ENCODE assay signal across 25 mouse cellular contexts in the genomic region with DNA sequence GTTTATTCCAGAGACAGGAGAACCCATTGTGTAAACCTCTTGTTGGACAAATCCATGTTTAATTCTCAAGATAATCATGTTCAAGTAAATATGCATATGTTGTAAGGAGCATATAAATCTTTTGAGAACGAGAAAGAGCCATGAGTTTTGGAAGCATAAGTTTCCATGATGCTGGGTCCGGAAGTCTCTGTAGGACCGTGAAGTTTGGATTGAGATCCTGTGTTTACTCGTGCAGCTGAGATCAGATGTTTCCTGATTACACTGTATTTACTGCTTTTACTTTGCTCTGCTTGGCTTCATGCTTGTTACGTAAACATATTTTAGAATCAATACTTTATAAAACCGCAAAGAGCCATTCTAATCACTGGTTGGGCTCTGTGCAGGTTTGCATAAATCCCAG.
"Had no signal": no experiment of that assay in that cellular context is flagged by ENCODE, and none has a peak within 500 bp of the region (broad histone marks: within the 10 kb centered on the region; RNA-seq: fewer than 3 reads in every experiment).

No protein-coding gene starts in this region.

- H3K27ac ChIP-seq: gastrocnemius, adult 2 months; heart, embryonic 10.5 days; hindbrain, embryonic 10.5 days; hindbrain, embryonic 12.5 days; hindbrain, embryonic 14.5 days; kidney, embryonic 15.5 days; kidney, postnatal 0 days; limb, embryonic 13.5 days; limb, embryonic 15.5 days had no signal

- H3K9ac ChIP-seq: heart, embryonic 12.5 days; hindbrain, embryonic 12.5 days; hindbrain, embryonic 14.5 days; kidney, embryonic 15.5 days; limb, embryonic 13.5 days; limb, embryonic 15.5 days had no signal

- H3K36me3 ChIP-seq: heart, embryonic 10.5 days; heart, embryonic 12.5 days; hindbrain, embryonic 10.5 days; hindbrain, embryonic 12.5 days; kidney, embryonic 15.5 days; limb, embryonic 13.5 days; limb, embryonic 15.5 days had no signal

- H3K4me1 ChIP-seq: heart, embryonic 10.5 days; heart, embryonic 12.5 days; hindbrain, embryonic 10.5 days; hindbrain, embryonic 12.5 days; kidney, embryonic 15.5 days; limb, embryonic 13.5 days; limb, embryonic 15.5 days had no signal

- H3K27me3 ChIP-seq: heart, embryonic 12.5 days; hindbrain, embryonic 12.5 days; kidney, embryonic 15.5 days; limb, embryonic 13.5 days; limb, embryonic 15.5 days had no signal

- DNase-seq: gastrocnemius, adult 2 months; gastrocnemius, postnatal 10 days; gastrocnemius, postnatal 25 days; heart, adult 18-20 months; heart, postnatal 10 days; heart, postnatal 4 days; kidney, adult 11 months; kidney, adult 2 months; kidney, adult 9 months; kidney, postnatal 14 days; kidney, postnatal 36 days; layer of hippocampus, adult 9-11 months; layer of hippocampus, postnatal 36 days; left cerebral cortex, postnatal 4 days had no signal

- H3K4me3 ChIP-seq: gastrocnemius, adult 2 months; heart, embryonic 10.5 days; heart, embryonic 12.5 days; hindbrain, embryonic 10.5 days; hindbrain, embryonic 12.5 days; kidney, embryonic 15.5 days; limb, embryonic 13.5 days; limb, embryonic 15.5 days had no signal

- ATAC-seq: hindbrain, embryonic 16.5 days; inflammation-experienced regulatory T-cells, adult 6 months had no signal

- H3K9me3 ChIP-seq: heart, embryonic 10.5 days; heart, embryonic 12.5 days; hindbrain, embryonic 10.5 days; hindbrain, embryonic 12.5 days; kidney, embryonic 15.5 days; limb, embryonic 13.5 days; limb, embryonic 15.5 days had no signal

- H3K4me2 ChIP-seq: heart, embryonic 12.5 days; hindbrain, embryonic 12.5 days; hindbrain, embryonic 14.5 days; kidney, embryonic 15.5 days; limb, embryonic 13.5 days; limb, embryonic 15.5 days had no signal
